Mouse (Mus musculus) limb, embryonic 11.5 days (tissue): ENCODE results near the gene Flt3l. TPM values are rescaled to one million over a fixed set of nuclear protein-coding genes. Genes with fewer than 3 reads are reported as not detected.
"Not testable (repeated sequence)": the region's sequence is repeated elsewhere in the genome, so short reads cannot be mapped to it uniquely, and the experiment has no call there.

Experiments
- ATAC-seq: fragments of 200-750 bp; cut with Nextera tagmentation; 2 replicates; pipeline ENCODE4 v1.8.0; 2017; ENCODE audit warnings: low read depth; ENCODE audit not compliant: insufficient number of reproducible peaks, low FRiP score, low TSS enrichment
- DNase-seq: peaks from one replicate; pipeline ENCODE4 v3.0.0-alpha.2; 2015; ENCODE audit warnings: low spot score
- H3K27ac ChIP-seq: fragments of 300-500 bp; sonication (generic); replicated peaks from 2 replicates; pipeline ENCODE4 v1.5.1; 2014; ENCODE audit warnings: low read depth, mild to moderate bottlenecking, low read length
- H3K27me3 ChIP-seq: fragments of 300-500 bp; sonication (generic); 2 replicates; pipeline ENCODE4 v1.6.1; 2014; ENCODE audit warnings: mild to moderate bottlenecking, low read length, mixed read lengths; ENCODE audit not compliant: control insufficient read depth, insufficient read depth
- H3K36me3 ChIP-seq: fragments of 300-500 bp; sonication (generic); 2 replicates; pipeline ENCODE4 v1.6.1; 2014; ENCODE audit warnings: mild to moderate bottlenecking, low read length, moderate library complexity, mixed read lengths; ENCODE audit not compliant: control insufficient read depth, insufficient read depth
- H3K4me1 ChIP-seq: fragments of 300-500 bp; sonication (generic); 2 replicates; pipeline ENCODE4 v1.6.1; 2014; ENCODE audit warnings: low read length, mixed read lengths; ENCODE audit not compliant: control insufficient read depth, insufficient read depth
- H3K4me2 ChIP-seq: fragments of 300-500 bp; sonication (generic); 2 replicates; pipeline ENCODE4 v1.6.1; 2014; ENCODE audit warnings: low read depth, mild to moderate bottlenecking, moderate library complexity; ENCODE audit not compliant: severe bottlenecking
- H3K4me3 ChIP-seq: fragments of 300-500 bp; sonication (generic); 2 replicates; pipeline ENCODE4 v1.5.1; 2014; ENCODE audit warnings: low read depth, low read length
- H3K9ac ChIP-seq: fragments of 300-500 bp; sonication (generic); 2 replicates; pipeline ENCODE4 v1.6.1; 2014; ENCODE audit warnings: mild to moderate bottlenecking, low read length
- H3K9me3 ChIP-seq: fragments of 300-500 bp; sonication (generic); 2 replicates; pipeline ENCODE4 v1.6.1; 2016; ENCODE audit warnings: low read length; ENCODE audit not compliant: control insufficient read depth
- WGBS: fragments of 180-500 bp; shearing (Covaris S2); extraction: QIAGEN DNeasy Blood & Tissue Kit; methylation state at CpG from one replicate; pipeline ENCODE4 v1.1.7; 2014; 5-methylcytosine and 5-hydroxymethylcytosine counted together
- polyA plus RNA-seq: library from polyadenylated mRNA; unstranded; fragments of >200 nt; fragmentation: Nextera tagmentation; extraction: Ambion mirVana; gene quantifications from 2 replicates; pipeline ENCODE4 v1.2.1, GENCODE M21; 2014

The Flt3l gene
- polyA plus RNA-seq, 1 experiment from 2014 or later = 0.44 TPM

- H3K36me3 ChIP-seq = no peaks in the 10 kb centered on the region
- no peak overlapping the region for H3K4me3 ChIP-seq
- no peak for DNase-seq
- WGBS = 83% methylated on average over 6 of the region's 6 CpGs
- H3K27ac ChIP-seq = no peak overlapping the region
- H3K4me2 ChIP-seq = no peak overlapping the region
- peaks cover 16% of the 10 kb centered on the region for H3K4me1 ChIP-seq
- ATAC-seq = no peak
- H3K9me3 ChIP-seq = no peaks in the 10 kb centered on the region
- no peak overlapping the region for H3K9ac ChIP-seq
- no peaks in the 10 kb centered on the region for H3K27me3 ChIP-seq
These were observed 36.2 kb downstream of the Flt3l start for GRCm38 (mm10) chr7:45100046-45100445.

GRCm38 (mm10) chr7:45098541-45099240, 37.5 kb downstream of the Flt3l start:
- Histone ChIP-seq H3K4me1 (peaks cover 16% of the 10 kb centered on the region), H3K27me3 (no peaks in the 10 kb centered on the region), H3K27ac (no peak overlapping the region), H3K9ac (no peak overlapping the region), H3K4me2 (no peak overlapping the region), H3K36me3 (no peaks in the 10 kb centered on the region), H3K4me3 (no peak overlapping the region), H3K9me3 (no peaks in the 10 kb centered on the region)
- WGBS = 89% methylated on average over 8 of the region's 8 CpGs
- no peak for DNase-seq
- ATAC-seq = no peak

DNA sequence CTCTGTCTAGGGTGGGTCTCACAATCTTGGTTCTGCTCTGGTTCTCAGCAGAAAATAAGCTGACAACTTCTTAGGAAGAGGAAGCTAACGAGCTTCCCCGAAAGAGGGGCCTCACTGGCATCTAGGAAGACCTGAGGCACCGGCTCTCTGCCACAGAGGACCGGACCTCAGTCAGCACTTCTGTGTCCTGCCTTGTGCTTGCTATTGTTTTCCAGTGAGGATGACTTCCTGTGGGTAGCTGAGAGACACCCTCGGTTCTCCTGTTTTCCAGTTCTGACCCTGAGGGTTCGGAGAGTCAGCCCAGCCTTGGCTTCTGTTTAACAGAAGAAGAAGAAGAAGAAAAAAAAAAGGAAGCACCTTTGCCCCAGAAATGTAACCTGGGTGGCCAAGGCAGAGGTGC, 38.8 kb downstream of the Flt3l start:
- 66% methylated on average over 6 of the region's 6 CpGs for WGBS
- Histone ChIP-seq H3K36me3 (no peaks in the 10 kb centered on the region), H3K9ac (no peak overlapping the region), H3K9me3 (no peaks in the 10 kb centered on the region), H3K4me1 (peaks cover 14% of the 10 kb centered on the region), H3K27ac (no peak overlapping the region), H3K4me2 (no peak overlapping the region), H3K4me3 (no peak overlapping the region), H3K27me3 (no peaks in the 10 kb centered on the region)
- DNase-seq (no peak), ATAC-seq (no peak)

DNA sequence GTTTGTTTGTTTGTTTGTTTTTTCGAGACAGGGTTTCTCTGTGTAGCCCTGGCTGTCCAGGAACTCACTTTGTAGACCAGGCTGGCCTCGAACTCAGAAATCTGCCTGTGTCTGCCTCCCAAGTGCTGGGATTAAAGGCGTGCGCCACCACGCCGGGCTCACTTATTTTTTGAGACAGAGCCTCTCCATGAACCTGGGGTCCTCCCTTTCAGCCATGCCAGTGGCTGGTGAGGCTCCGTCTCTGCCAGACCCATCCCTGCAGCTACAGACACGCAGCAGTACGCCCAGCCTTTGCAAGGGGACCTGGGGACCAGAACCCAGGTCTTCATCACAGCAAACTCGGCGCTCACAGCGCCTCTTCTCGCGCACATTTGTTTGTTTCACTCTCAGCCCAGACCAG, 40.3 kb downstream of the Flt3l start:
- H3K27ac ChIP-seq, ATAC-seq: not testable (repeated sequence)

DNA sequence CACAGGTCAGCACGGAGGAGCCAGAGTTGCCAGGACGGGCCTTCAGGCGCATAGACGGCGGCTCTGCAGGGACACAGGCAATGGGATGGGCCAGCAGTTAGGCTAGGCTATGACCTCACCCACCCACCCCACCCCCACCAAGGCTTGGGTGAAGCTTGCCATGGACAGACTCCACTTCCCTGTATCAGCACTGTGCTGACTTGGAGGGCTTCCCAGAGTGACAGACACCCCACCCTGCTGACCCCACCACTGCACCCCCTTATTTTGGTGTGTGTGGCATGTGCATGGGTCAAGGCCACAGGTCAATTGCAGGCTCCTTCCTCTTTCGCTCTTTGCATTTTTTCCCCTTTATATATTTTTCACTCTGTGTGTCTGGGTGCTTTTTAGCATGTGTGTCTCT, 40.9 kb downstream of the Flt3l start:
- DNase-seq (no peak), ATAC-seq (no peak)
- Histone ChIP-seq H3K27me3 (no peaks in the 10 kb centered on the region), H3K27ac (no peak overlapping the region; the same call in 1 of the 2 replicates), H3K9ac (no peak overlapping the region), H3K4me2 (no peak overlapping the region), H3K4me3 (no peak overlapping the region), H3K4me1 (peaks cover 20% of the 10 kb centered on the region), H3K9me3 (no peaks in the 10 kb centered on the region), H3K36me3 (no peaks in the 10 kb centered on the region)
- 85% methylated on average over 6 of the region's 6 CpGs for WGBS

More for the DNA sequence above, 40.3 kb downstream of the Flt3l start:
- H3K9ac ChIP-seq, H3K36me3 ChIP-seq, H3K4me2 ChIP-seq, DNase-seq, H3K9me3 ChIP-seq, H3K27me3 ChIP-seq, H3K4me3 ChIP-seq: not testable (repeated sequence)
- WGBS = 91% methylated on average over 14 of the region's 14 CpGs
- peaks cover 17% of the 10 kb centered on the region for H3K4me1 ChIP-seq

DNA sequence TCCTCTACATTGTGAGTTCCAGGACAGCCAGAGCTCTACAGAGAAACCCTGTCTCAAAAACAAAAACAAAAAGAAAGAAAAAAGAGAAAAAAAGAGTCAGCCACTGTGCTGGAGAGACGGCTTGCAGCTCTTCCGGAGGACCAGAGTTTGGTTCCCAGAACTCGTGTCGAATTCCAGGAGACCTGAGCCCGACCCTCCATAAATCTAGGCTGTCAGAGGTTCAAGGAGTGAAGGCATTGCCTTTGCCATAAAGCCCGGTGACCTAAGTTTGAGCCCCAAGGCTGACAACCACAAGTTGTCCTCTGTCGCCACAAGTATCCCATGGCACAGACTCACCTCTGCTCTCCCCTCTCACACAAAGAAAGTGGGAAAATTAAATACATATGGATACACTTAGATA, 42.1 kb downstream of the Flt3l start:
- Histone ChIP-seq H3K9me3 (no peaks in the 10 kb centered on the region), H3K27me3 (no peaks in the 10 kb centered on the region), H3K27ac (peak overlapping the region; percentile 68), H3K4me1 (peaks cover 20% of the 10 kb centered on the region), H3K4me2 (0 out of 2 replicates have a peak overlapping the region, but pooled peaks have one; percentile 0), H3K36me3 (0 out of 2 replicates have a peak, but pooled peaks cover 2% of the 10 kb centered on the region), H3K4me3 (no peak overlapping the region), H3K9ac (no peak overlapping the region)
- WGBS = 3% methylated on average over 7 of the region's 7 CpGs
- peak; percentile 76 for DNase-seq
- no peak for ATAC-seq

DNA sequence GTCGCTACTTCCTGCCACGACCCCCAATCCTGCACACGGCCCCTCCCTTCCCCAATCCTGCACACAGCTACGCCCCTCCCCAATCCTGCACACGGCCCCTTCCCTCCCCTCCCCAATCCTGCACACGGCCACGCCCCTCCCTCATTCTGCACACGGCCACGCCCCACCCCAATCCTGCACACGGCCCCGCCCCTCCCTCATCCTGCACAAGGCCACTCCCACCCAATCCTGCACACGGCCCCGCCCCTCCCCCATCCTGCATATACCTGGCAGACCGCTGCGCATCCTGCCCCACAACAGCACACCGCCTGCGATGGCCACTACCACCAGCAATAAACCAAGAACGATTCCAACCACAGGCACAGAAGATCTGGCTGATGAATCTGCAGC, 42.7 kb downstream of the Flt3l start:
- no peaks in the 10 kb centered on the region for H3K27me3 ChIP-seq
- H3K9me3 ChIP-seq = no peaks in the 10 kb centered on the region
- H3K36me3 ChIP-seq = peaks cover 2% of the 10 kb centered on the region; the same call in 1 of the 2 replicates
- H3K4me2 ChIP-seq = peak overlapping the region; percentile 0; the same call in 1 of the 2 replicates
- peak overlapping the region; percentile 68 for H3K27ac ChIP-seq
- DNase-seq = peak; percentile 71
- 20% methylated on average over 17 of the region's 18 CpGs for WGBS
- peaks cover 20% of the 10 kb centered on the region for H3K4me1 ChIP-seq
- ATAC-seq = no peak
- no peak overlapping the region for H3K9ac ChIP-seq
- no peak overlapping the region for H3K4me3 ChIP-seq

GRCm38 (mm10) chr7:45092828-45093515, 43.3 kb downstream of the Flt3l start:
- Histone ChIP-seq H3K27me3 (no peaks in the 10 kb centered on the region), H3K9ac (no peak overlapping the region), H3K4me1 (peaks cover 20% of the 10 kb centered on the region), H3K4me2 (peak overlapping the region; percentile 0; the same call in 1 of the 2 replicates), H3K27ac (peak overlapping the region; percentile 68), H3K9me3 (no peaks in the 10 kb centered on the region), H3K36me3 (peaks cover 6% of the 10 kb centered on the region; the same call in 1 of the 2 replicates), H3K4me3 (0 out of 2 replicates have a peak overlapping the region, but pooled peaks have one; percentile 12)
- ATAC-seq (no peak), DNase-seq (peak; percentile 49)
- whole genome bisulfite sequencing = 27% methylated on average over 12 of the region's 12 CpGs
